Mouse (Mus musculus) brown adipose tissue, adult 24 weeks (tissue): ENCODE data around the gene Lonrf2. TPM values are rescaled to one million over a fixed set of nuclear protein-coding genes. Genes with fewer than 3 reads are reported as not detected.

Experiments
- H3K27ac ChIP-seq: fragments of 200-500 bp; replicated peaks from 2 replicates; pipeline ENCODE4 v1.5.1; 2012; ENCODE audit warnings: low read depth, mild to moderate bottlenecking, low read length
- H3K4me1 ChIP-seq: fragments of 200-500 bp; 2 replicates; pipeline ENCODE4 v1.6.1; 2012; ENCODE audit warnings: low read length, mixed read lengths; ENCODE audit not compliant: control insufficient read depth, insufficient read depth, insufficient read length
- H3K4me3 ChIP-seq: fragments of 200-500 bp; 2 replicates; pipeline ENCODE4 v1.5.1; 2012; ENCODE audit warnings: low read depth, mild to moderate bottlenecking, low read length, moderate library complexity; ENCODE audit not compliant: insufficient read depth
- polyA plus RNA-seq: library from polyadenylated mRNA; stranded (reverse); fragments of >200 nt; gene quantifications from 2 replicates; pipeline ENCODE4 v1.2.4, GENCODE M21; 2012; ENCODE audit not compliant: missing spikeins, insufficient read depth, insufficient read length

Lonrf2 gene
- polyA plus RNA-seq, 1 experiment = 0.20 TPM

DNA sequence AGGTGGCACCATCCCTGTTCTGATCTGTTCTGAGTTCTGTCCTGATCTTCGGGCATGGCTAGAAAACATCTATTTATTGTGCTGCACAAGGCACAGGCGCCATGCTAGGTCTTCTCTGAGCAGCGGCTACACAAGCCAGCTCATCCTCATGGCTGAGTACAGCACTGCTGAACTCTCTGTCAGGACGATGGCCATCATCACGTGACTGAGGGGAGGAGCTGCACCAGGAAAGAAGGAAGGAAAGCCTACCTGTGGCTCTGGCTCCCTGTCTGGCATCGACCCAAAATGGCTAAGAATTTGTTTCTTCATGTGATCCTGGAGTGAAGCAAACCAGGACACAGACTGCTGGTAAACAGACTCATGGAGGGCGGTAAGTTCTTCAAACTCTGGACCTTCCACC, 36.1 kb downstream of the Lonrf2 start:
- H3K4me3 ChIP-seq = no peak overlapping the region
- no peaks in the 10 kb centered on the region for H3K4me1 ChIP-seq
- no peak overlapping the region for H3K27ac ChIP-seq

DNA sequence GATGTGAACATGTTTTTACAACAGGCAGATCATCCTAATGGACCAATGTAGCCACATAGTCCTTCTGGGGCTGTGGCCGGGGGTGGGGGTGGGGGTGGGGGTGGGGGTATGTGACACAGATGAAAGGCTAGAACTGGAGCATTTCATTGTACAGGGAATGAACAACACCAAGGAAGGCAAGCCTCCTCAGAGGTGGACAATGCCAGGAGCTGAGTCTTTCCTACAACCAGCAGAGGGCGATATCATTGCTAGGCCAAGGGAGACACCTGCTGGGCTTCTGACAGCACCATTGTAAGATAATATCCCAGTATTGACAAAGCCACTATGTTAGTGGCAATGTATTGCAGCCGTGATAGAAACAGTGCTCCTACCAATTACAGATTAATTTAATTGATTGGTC, 37.2 kb downstream of the Lonrf2 start:
- H3K27ac ChIP-seq = no peak overlapping the region
- no peaks in the 10 kb centered on the region for H3K4me1 ChIP-seq
- no peak overlapping the region for H3K4me3 ChIP-seq

DNA sequence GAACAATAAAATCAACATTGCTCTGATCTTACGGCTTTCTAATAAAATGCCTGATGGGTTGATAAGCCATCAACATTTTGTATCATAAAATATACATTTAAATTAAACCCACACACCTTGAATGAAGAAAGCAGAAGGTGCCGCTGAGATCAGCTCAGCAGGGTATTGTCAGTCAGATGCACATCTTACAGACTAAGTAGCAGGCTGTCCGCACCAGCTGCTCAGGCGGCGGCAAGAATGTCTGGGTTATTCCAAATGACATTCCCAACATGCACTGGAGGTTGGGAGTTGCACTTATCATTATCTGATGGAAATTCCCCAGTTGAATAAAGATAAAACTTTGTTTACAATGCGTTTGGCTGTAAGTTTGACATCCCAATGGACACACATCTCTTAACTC, 39.6 kb downstream of the Lonrf2 start:
- H3K4me1 ChIP-seq = no peaks in the 10 kb centered on the region
- no peak overlapping the region for H3K4me3 ChIP-seq
- no peak overlapping the region for H3K27ac ChIP-seq

DNA sequence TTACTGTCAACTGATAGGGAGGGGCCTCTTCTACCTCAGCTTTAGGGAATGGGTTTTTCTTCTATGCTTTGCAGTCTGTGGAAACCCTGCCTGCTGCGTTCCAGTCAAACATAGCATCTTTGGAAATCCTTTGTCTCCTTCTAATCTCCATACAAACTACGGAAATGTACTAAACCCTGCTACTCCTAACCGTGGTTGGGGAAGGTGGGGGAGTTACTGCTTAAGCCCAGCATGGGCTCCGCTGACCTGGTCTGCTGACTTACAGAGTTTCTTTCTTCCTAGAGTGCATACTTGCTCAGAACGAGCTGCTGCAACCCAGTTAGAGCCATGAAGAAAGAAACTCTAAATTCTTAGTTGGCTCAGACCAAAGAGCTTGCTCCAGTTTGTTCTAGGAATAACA, 41.0 kb downstream of the Lonrf2 start:
- no peak overlapping the region for H3K4me3 ChIP-seq
- H3K27ac ChIP-seq = no peak overlapping the region
- no peaks in the 10 kb centered on the region for H3K4me1 ChIP-seq

DNA sequence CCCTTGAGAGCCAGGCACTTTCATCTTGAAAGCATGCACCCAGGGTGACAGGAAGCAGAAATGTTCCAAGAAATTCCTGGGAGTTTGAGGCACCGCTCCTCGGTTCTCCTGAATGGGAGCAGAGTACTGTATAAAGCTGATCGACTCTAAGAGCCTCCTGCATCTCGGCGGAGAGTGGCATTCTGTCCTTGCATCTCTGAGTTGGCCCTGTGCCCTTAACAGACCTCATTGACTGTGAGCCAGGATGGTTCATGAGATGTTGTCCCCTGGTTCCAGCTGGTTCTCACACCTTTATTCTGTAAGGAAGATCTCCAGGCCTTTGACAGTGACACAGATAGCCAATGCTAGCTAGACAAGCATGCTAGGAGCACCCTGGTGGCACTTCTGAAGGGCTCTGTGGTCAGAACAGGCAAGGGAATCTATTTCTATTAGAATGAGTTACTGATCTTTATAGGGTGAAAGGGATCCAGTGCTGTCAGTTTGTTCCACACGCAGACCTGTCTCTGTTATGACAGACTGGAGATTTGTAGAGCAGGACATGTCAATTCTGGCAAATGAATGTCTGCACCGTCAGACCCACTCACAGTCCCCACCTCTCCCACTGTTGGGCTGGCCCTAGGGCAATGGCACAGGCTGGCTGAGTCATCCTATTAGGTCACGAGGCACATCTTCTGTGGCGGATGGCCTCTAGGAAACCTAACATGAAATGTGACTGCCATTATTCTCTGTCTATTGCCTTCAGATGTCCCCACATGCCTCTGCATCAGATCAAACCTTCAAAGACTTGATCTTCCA, 45.3 kb downstream of the Lonrf2 start:
- Histone ChIP-seq H3K27ac (no peak overlapping the region), H3K4me1 (no peaks in the 10 kb centered on the region), H3K4me3 (no peak overlapping the region)

DNA sequence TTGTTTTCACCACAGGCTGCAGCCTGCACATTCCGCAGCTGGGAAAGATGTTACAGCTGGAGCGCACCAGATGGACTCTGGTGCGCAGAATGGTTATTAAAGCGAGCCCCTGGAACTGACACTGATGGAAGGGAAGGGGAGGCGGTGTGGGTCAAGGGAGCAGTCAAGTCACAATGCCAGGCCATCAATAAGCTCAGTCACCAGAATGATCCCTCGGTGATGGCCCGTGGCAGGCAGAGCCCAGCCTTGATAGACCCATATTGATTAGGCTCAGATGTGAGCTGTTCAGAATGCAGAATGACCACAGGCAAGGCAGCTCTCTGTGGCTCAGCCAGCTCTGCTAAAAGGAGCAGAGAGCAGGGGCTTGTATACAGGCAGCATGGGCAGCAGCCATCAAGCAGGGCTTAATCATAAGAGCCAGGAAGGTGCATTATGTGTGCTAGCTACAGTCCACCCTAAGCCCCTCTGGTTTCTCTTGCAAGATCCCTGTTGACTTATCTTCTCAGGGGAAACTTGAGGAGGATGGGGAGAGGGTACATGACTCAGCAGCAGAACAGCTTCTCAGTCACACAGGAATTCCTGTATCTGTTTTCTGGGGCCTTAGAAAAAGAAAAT, 46.4 kb downstream of the Lonrf2 start:
- Histone ChIP-seq H3K27ac (no peak overlapping the region), H3K4me1 (no peaks in the 10 kb centered on the region), H3K4me3 (no peak overlapping the region)

DNA sequence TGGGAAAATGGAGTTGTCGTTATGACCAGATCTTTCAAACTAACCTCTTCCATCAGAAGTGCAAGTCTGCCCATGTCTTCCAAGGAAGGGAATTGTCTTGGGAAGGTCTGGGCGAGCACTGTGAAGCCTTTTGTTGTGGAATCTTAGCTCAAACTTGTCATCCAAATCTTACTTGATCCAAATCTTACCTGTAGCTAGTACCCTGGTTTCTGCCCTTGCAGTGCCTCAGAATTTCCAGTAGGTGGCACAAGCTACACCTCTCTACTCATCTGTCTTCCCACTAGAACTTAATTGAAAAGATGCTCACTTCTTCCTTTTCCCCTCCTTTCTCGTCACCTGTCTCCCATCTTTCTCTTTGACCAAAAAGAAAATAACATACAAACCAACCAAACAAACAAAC, 47.6 kb downstream of the Lonrf2 start:
- Histone ChIP-seq H3K4me3 (no peak overlapping the region), H3K27ac (no peak overlapping the region), H3K4me1 (no peaks in the 10 kb centered on the region)

DNA sequence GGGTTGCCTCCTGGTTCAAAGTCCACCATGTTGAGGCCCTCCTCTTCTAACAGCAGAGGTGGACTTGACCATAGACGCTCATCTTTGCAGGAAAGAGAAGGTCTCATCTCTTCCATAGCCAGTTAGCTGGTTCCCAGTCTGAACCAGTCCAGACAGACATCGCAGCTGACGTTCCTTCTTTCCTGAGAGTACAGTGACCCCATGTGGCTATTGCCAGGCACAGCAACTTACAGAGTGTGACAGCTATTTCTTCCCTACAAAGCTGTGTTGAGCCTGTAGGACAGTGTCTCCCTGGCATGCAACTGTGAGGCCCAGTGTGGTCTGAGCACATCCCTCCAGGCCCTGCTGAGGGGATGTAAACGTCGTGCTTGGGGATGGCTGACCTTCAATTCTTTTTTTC, 49.1 kb downstream of the Lonrf2 start:
- H3K4me3 ChIP-seq = no peak overlapping the region
- no peaks in the 10 kb centered on the region for H3K4me1 ChIP-seq
- no peak overlapping the region for H3K27ac ChIP-seq

DNA sequence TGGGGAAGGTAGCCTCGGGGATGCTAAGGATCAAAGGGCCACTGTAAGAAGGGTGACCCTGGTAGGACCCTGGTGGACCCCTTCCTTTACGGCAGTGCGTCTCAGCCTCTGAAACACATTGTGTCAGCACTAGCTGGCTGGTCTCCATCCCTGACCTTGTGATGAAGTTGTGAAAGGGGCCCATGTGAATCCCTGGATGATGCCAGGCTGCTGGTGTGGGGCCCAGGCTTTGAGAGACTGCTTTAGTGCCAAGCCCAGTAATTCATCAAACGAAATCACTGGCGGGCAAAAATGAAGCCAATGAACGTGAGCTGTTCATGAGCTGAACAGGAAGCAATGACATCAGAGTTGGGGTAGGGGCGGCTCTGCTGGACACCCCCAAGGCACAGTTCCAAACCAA, 50.2 kb downstream of the Lonrf2 start:
- Histone ChIP-seq H3K27ac (no peak overlapping the region), H3K4me1 (no peaks in the 10 kb centered on the region), H3K4me3 (no peak overlapping the region)

DNA sequence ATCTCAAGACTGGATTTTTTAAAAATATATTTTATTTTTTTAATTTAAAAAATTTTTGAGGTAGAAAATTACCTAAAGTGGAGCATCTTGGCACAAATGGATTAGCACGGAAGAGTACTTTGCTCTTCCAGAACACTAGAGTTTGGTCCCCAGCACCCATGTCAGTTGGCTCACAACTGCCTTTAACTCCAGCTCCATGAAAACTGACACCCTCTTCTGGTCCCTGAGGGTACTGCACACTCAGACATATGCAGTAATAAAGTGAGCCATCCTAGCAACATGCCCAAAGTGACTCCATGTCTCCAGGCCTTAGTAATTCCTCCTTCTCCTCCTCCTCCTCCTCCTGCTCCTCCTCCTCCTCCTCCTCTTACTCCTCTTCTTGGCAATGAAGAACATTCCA, 58.2 kb downstream of the Lonrf2 start:
- H3K27ac ChIP-seq = no peak overlapping the region
- H3K4me3 ChIP-seq = no peak overlapping the region
- H3K4me1 ChIP-seq = no peaks in the 10 kb centered on the region

DNA sequence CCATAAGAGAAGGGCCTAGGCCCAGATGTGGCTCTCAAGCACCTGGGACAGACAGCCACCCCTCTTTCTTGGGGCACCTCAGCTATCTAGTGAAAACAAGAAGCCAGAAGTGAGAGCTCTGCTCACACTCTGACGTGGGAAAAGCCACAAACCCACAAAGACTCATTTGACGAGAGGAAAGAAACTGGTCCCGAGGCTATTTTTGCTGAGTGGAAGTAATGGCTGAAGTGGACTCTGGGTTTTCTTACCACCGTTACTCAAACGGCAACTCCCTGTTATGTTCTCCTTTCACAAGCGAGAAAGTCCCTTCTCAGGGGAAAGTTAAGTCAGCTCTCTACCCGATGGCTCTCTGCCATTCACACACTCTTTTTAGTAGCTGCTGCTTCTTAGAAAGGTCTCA, 59.0 kb downstream of the Lonrf2 start:
- no peak overlapping the region for H3K4me3 ChIP-seq
- no peak overlapping the region for H3K27ac ChIP-seq
- no peaks in the 10 kb centered on the region for H3K4me1 ChIP-seq

DNA sequence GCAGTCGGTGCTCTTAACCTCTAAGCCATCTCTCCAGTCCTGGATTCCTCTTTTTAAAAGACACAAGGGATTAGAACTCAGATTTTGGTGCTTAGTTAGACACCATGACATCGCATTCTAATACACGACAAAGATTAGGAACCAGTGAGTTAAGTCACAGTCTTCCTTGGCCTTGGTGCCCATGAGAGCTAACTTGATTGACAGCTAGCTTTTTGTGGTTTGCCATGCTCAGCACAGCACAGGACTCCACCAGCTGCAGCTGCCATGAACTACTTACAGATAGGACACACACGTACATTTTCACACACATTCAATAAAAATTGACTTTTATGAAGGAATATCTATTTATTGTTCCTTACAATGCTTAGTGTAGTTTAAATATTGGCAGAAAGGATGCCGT, 60.8 kb downstream of the Lonrf2 start:
- Histone ChIP-seq H3K27ac (no peak overlapping the region), H3K4me3 (no peak overlapping the region), H3K4me1 (no peaks in the 10 kb centered on the region)

DNA sequence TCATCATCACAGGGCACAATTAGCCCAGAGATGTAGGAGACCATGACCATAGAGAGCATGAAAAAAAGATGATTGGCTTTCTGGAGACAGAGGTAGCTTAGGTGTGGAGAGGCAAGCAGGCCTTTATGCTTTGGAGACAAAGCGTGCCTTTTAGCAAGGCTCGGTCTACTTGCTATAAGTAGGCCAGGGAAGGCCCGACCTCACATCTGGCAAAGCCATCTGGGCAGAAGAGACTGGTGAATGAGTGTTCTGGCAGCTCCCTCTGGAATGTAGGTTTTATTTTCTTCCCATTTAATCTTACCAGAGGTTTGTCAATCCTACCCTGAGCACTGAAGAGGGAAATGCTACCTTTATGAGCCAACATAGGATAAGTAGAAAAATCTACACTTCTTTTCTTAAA, 65.8 kb downstream of the Lonrf2 start:
- Histone ChIP-seq H3K4me3 (no peak overlapping the region), H3K4me1 (no peaks in the 10 kb centered on the region)

DNA sequence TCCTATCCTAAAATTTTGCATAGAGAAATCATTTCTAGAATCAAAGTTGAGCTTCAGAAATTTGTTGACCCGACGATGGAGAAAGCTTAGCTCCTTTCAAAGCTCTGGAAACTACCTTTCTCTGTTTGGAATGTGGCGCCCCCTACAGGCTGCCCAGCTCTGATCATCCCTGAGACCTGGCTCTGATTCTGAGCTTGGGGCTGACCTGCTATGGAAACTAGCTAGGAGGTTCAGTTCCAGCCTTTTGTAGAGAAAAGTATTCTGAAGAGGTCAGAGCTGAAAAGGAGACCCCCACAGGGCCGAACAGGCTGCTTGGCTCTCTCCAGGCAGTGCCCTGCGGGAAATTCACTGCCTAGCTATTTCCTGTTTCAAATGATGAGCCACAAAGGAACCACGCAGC, 66.6 kb downstream of the Lonrf2 start:
- H3K4me1 ChIP-seq = no peaks in the 10 kb centered on the region
- no peak overlapping the region for H3K27ac ChIP-seq
- H3K4me3 ChIP-seq = no peak overlapping the region

More for the DNA sequence above, 65.8 kb downstream of the Lonrf2 start:
- no peak overlapping the region for H3K27ac ChIP-seq

DNA sequence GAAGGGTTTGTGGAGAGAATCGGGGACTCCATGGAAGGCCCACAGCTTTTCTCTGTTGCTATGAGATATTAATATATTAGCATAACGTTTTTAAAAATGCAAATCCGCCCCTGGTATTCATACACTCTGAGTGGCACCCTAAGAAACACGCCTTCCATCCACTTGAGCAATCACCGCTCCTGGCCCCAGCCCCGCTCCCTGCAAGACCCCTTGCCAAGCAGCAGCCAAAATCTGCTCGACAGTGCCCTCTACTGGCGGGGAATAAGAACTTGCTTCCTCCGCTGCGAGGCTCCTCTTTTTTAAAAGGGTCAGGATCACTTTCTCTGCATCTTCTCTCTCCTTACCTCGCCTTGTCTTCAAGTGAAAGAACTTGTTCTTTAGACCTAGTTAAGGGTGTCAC, 68.7 kb downstream of the Lonrf2 start:
- no peak overlapping the region for H3K27ac ChIP-seq
- H3K4me3 ChIP-seq = no peak overlapping the region
- H3K4me1 ChIP-seq = no peaks in the 10 kb centered on the region
